Mouse (Mus musculus) adrenal gland, postnatal 25 days (tissue): ENCODE measurements around the gene Tcaf3. TPM values are rescaled to one million over a fixed set of nuclear protein-coding genes. Genes with fewer than 3 reads are reported as not detected.

Source experiments
- DNase-seq: peaks from one replicate; pipeline ENCODE4 v3.0.0; 2021; ENCODE audit warnings: mixed read lengths
- long read RNA-seq: library from polyadenylated mRNA; stranded (forward); transcript quantifications from one replicate; pipeline ENCODE4 v2.0.0, GENCODE M21; 2021
- total RNA-seq: library from RNA; stranded (reverse); gene quantifications from 2 replicates; pipeline ENCODE4 v1.2.3, GENCODE M21; 2021

Tcaf3 gene
- total RNA-seq: not detected in 2 replicates
- long read RNA-seq: 0 reads

GRCm38 (mm10) chr6:42597592-42597991, at the start of gene Tcaf3:
Gene Tcaf3 (minus strand): TSS chr6:42597692.
- DNase-seq: no peak

GRCm38 (mm10) chr6:42644912-42645549, 47.5 kb upstream of the Tcaf3 start, which contains the start of gene Tcaf2:
Gene Tcaf2 (minus strand): TSS chr6:42645254.
- peak; percentile 86 for DNase-seq

- no peak for DNase-seq
These were observed 36.9 kb upstream of the Tcaf3 start for GRCm38 (mm10) chr6:42634393-42634792.

- DNase-seq: no peak
These were observed 33.9 kb upstream of the Tcaf3 start for GRCm38 (mm10) chr6:42631395-42631794.

- DNase-seq: no peak
These were observed 19.4 kb upstream of the Tcaf3 start for GRCm38 (mm10) chr6:42616904-42617303.

GRCm38 (mm10) chr6:42612218-42612617, 14.7 kb upstream of the Tcaf3 start:
- no peak for DNase-seq

GRCm38 (mm10) chr6:42610954-42611522, 13.5 kb upstream of the Tcaf3 start:
- DNase-seq: no peak

GRCm38 (mm10) chr6:42593138-42593882, 4.2 kb downstream of the Tcaf3 start:
- DNase-seq: no peak

- no peak for DNase-seq
These were observed 10.9 kb downstream of the Tcaf3 start for GRCm38 (mm10) chr6:42586569-42586968.

GRCm38 (mm10) chr6:42583488-42583872, 14.0 kb downstream of the Tcaf3 start:
- peak; percentile 77 for DNase-seq

- DNase-seq: no peak
These were observed 14.6 kb downstream of the Tcaf3 start for GRCm38 (mm10) chr6:42582741-42583487.

- peak; percentile 7 for DNase-seq
These were observed 18.8 kb downstream of the Tcaf3 start for GRCm38 (mm10) chr6:42578678-42579077.

- DNase-seq: no peak
These were observed 20.1 kb downstream of the Tcaf3 start for GRCm38 (mm10) chr6:42577433-42577832.

GRCm38 (mm10) chr6:42568205-42568604, 29.3 kb downstream of the Tcaf3 start:
- DNase-seq: no peak

GRCm38 (mm10) chr6:42566076-42566598, 31.4 kb downstream of the Tcaf3 start:
- DNase-seq: no peak

- DNase-seq: no peak
These were observed 35.2 kb downstream of the Tcaf3 start for GRCm38 (mm10) chr6:42562280-42562679.

GRCm38 (mm10) chr6:42560885-42561284, 36.6 kb downstream of the Tcaf3 start:
- DNase-seq: no peak

GRCm38 (mm10) chr6:42558641-42559040, 38.9 kb downstream of the Tcaf3 start:
- DNase-seq: no peak

- DNase-seq: peak; percentile 20
These were observed 50.0 kb downstream of the Tcaf3 start, which contains the start of gene Olfr455 for GRCm38 (mm10) chr6:42547461-42547860. Gene Olfr455 (minus strand): TSS chr6:42547587.

- no peak for DNase-seq
These were observed 51.3 kb downstream of the Tcaf3 start for GRCm38 (mm10) chr6:42546180-42546579.

- no peak for DNase-seq
These were observed 52.0 kb downstream of the Tcaf3 start for GRCm38 (mm10) chr6:42545451-42545885.

- DNase-seq: no peak
These were observed 52.6 kb downstream of the Tcaf3 start for GRCm38 (mm10) chr6:42544846-42545245.
